Mouse (Mus musculus) megakaryocyte, embryonic 14.5 days (primary cell): Measurements from ENCODE around the gene Rere.

Source experiments
- FLI1 ChIP-seq: IDR thresholded peaks from 2 replicates; pipeline ENCODE4 v1.6.1; 2012; ENCODE audit warnings: low read length, inconsistent platforms, mixed read lengths
- GATA1 ChIP-seq: IDR thresholded peaks from 3 replicates; pipeline ENCODE4 v1.6.1; 2012; ENCODE audit warnings: mixed read lengths, low read length, inconsistent platforms, borderline replicate concordance

DNA sequence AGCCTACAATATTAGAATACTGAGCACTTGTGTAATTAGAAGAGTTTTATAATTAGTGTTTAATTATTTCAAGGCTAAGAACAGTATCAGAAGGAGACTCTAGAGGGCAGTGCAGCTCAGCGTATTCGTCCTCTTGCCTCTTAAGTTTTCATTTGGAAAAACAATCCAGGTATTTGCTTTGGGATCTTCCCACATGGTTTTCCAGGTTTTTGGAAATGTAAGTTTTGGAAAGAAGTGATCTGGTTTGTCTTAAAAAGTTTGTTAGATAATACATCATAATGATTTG is 65.9 kb downstream of the Rere start:
- TF ChIP-seq GATA1 (no peak), FLI1 (no peak)
